Mouse (Mus musculus): ENCODE results near the gene Pole2. TPM values are rescaled to one million over a fixed set of nuclear protein-coding genes. Genes with fewer than 3 reads are reported as not detected.
A peak's percentile ranks its signal among the peaks of the same experiment; 100 is the strongest.

The Pole2 gene
- polyA plus RNA-seq, 1 experiment from 2014 or later: 21.4 TPM

- peak within 1 kb of the TSS; percentile 98 for H3K4me2 ChIP-seq
- peaks cover 18% of the 10 kb centered on the region; the same call in 1 of the 2 replicates for H3K27me3 ChIP-seq
- H3K4me1 ChIP-seq (replicated peaks): peaks cover 20% of the 10 kb centered on the region
- H3K4me3 ChIP-seq (replicated peaks): peak within 1 kb of the TSS; percentile 72
- no peaks in the 10 kb centered on the region for H3K36me3 ChIP-seq (replicated peaks)
- 53% methylated on average over 6 of the region's 6 CpGs for WGBS (ENCODE audit: insufficient replicate concordance)
- ATAC-seq (ENCODE audit: insufficient read depth): no peak
- H3K9ac ChIP-seq: peak within 1 kb of the TSS; percentile 69
- H3K9me3 ChIP-seq (replicated peaks): no peaks in the 10 kb centered on the region
- peak within 1 kb of the TSS; percentile 45; the same call in 1 of the 2 replicates for H3K27ac ChIP-seq (replicated peaks)
Observed at GRCm38 (mm10) chr12:69240876-69241275, 12.9 kb upstream of the Pole2 start, which contains the start of gene Klhdc1. Gene Klhdc1 (plus strand): TSS chr12:69241176.

GRCm38 (mm10) chr12:69238284-69238683 is 10.3 kb upstream of the Pole2 start:
- no peaks in the 10 kb centered on the region for H3K9me3 ChIP-seq (replicated peaks)
- WGBS (ENCODE audit: insufficient replicate concordance): 32% methylated on average over 3 of the region's 3 CpGs
- peaks cover 20% of the 10 kb centered on the region for H3K4me1 ChIP-seq (replicated peaks)

GRCm38 (mm10) chr12:69235782-69236181 is 7.8 kb upstream of the Pole2 start:
- Histone ChIP-seq H3K27ac (replicated peaks) (no peak overlapping the region), H3K4me3 (replicated peaks) (no peak overlapping the region), H3K4me1 (replicated peaks) (peaks cover 3% of the 10 kb centered on the region; the same call in 1 of the 2 replicates), H3K9ac (no peak overlapping the region), H3K36me3 (replicated peaks) (no peaks in the 10 kb centered on the region), H3K27me3 (0 out of 2 replicates have a peak, but pooled peaks cover 12% of the 10 kb centered on the region), H3K4me2 (no peak overlapping the region), H3K9me3 (replicated peaks) (no peaks in the 10 kb centered on the region)
- 78% methylated on average over 6 of the region's 6 CpGs for WGBS (ENCODE audit: insufficient replicate concordance)
- no peak for ATAC-seq (ENCODE audit: insufficient read depth)

More at GRCm38 (mm10) chr12:69238284-69238683, 10.3 kb upstream of the Pole2 start:
- Histone ChIP-seq H3K27ac (replicated peaks) (no peak overlapping the region), H3K4me2 (no peak overlapping the region), H3K9ac (no peak overlapping the region), H3K4me3 (replicated peaks) (no peak overlapping the region), H3K36me3 (replicated peaks) (no peaks in the 10 kb centered on the region), H3K27me3 (peaks cover 18% of the 10 kb centered on the region; the same call in 1 of the 2 replicates)
- ATAC-seq (ENCODE audit: insufficient read depth): no peak

DNA sequence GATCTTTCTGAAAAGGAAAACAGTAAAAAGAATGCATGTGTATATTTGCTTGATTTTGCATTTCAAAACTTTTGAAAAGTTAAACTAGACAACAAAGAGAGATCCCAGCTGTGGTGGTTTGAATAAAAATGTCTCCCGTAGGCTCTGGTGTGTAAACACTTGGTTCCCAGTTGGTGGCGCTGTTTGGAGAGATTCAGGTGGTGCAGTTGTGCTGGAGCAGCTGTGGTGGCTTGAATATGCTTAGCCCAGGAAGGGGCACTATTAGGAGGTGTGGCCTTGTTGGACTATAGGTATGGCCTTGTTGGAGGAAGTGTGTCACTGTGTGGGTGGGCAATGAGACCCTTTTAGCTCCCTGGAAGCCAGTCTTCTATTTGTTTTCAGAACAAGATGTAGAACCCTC is 1.3 kb upstream of the Pole2 start:
- peaks cover 31% of the 10 kb centered on the region for H3K4me1 ChIP-seq (replicated peaks)
- WGBS (ENCODE audit: insufficient replicate concordance): 56% methylated on average over 2 of the region's 2 CpGs
- no peak for ATAC-seq (ENCODE audit: insufficient read depth)
- no peaks in the 10 kb centered on the region for H3K27me3 ChIP-seq
- no peaks in the 10 kb centered on the region for H3K9me3 ChIP-seq (replicated peaks)
- H3K27ac ChIP-seq (replicated peaks): no peak overlapping the region
- no peak overlapping the region for H3K4me3 ChIP-seq (replicated peaks)
- no peak overlapping the region for H3K4me2 ChIP-seq
- H3K36me3 ChIP-seq (replicated peaks): peaks cover 18% of the 10 kb centered on the region
- no peak overlapping the region for H3K9ac ChIP-seq

DNA sequence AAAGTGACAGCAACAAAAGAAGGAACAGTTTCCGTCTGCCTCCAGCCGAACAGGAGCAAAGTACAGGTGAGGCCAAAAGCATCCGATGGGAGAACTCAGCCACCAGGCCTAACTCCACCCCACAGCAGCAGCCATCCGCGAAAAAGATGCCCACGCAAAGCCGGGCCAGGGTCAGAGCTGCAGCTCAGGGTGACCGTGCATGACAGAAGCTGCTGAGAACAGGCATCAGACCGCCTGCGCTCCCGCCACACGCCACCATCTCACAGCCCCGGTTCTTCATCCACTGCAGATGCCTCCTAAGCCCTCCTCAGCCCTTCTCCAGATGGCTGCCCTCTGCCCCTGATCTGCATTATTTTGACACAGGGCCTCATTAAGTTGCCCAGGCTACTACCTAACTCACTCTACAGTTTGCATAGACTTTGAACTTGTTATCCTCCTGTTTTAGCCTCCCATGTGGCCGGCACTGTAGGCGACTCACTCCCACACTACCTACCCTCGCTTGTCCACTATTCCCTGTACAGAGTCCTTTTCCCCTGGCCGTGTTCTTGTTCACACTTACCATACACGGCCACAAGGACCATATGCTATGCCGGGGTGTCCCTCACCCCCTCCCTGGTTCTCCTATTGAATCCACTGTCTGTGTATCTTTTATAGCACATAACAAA is 7.2 kb downstream of the Pole2 start:
- ATAC-seq (ENCODE audit: insufficient read depth): no peak
- WGBS (ENCODE audit: insufficient replicate concordance): 83% methylated on average over 19 of the region's 19 CpGs
- no peaks in the 10 kb centered on the region for H3K27me3 ChIP-seq
- H3K36me3 ChIP-seq (replicated peaks): peaks cover 92% of the 10 kb centered on the region
- no peak overlapping the region for H3K4me3 ChIP-seq (replicated peaks)
- H3K9ac ChIP-seq: no peak overlapping the region
- no peaks in the 10 kb centered on the region for H3K9me3 ChIP-seq (replicated peaks)
- no peak overlapping the region for H3K4me2 ChIP-seq
- H3K4me1 ChIP-seq (replicated peaks): peaks cover 3% of the 10 kb centered on the region; the same call in 1 of the 2 replicates
- H3K27ac ChIP-seq (replicated peaks): no peak overlapping the region

DNA sequence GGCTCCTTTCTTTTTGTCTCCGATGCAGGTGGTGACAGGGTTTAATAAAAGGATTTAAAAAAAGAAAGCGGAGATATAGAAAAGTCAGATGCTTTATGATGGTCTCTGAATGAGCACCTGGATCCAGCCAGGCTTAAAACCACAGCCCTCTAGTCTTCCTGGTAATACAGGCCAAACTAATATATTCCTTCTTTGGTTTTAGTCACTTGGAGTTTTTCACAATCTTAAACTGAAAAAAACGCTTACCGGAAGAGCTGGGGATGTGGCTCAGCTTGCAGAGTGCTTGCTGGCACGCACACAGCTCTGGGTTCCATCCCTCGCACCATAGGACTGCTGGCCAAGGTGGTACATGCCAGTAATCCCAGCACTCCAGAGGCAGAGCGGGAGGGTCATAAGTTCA is 11.4 kb downstream of the Pole2 start:
- H3K27me3 ChIP-seq: no peaks in the 10 kb centered on the region
- ATAC-seq (ENCODE audit: insufficient read depth): no peak
- no peaks in the 10 kb centered on the region for H3K4me1 ChIP-seq (replicated peaks)
- no peak overlapping the region for H3K4me3 ChIP-seq (replicated peaks)
- H3K9me3 ChIP-seq (replicated peaks): no peaks in the 10 kb centered on the region
- 91% methylated on average over 7 of the region's 7 CpGs for WGBS (ENCODE audit: insufficient replicate concordance)
- no peak overlapping the region for H3K27ac ChIP-seq (replicated peaks)
- no peak overlapping the region for H3K4me2 ChIP-seq
- H3K9ac ChIP-seq: no peak overlapping the region
- H3K36me3 ChIP-seq (replicated peaks): peaks cover 97% of the 10 kb centered on the region

GRCm38 (mm10) chr12:69215000-69215785 is 12.8 kb downstream of the Pole2 start:
- Histone ChIP-seq H3K27me3 (no peaks in the 10 kb centered on the region), H3K4me3 (replicated peaks) (no peak overlapping the region), H3K9me3 (replicated peaks) (no peaks in the 10 kb centered on the region), H3K4me2 (no peak overlapping the region), H3K9ac (no peak overlapping the region), H3K27ac (replicated peaks) (no peak overlapping the region), H3K4me1 (replicated peaks) (no peaks in the 10 kb centered on the region), H3K36me3 (replicated peaks) (peaks cover 97% of the 10 kb centered on the region)
- no peak for ATAC-seq (ENCODE audit: insufficient read depth)
- 88% methylated on average over 3 of the region's 3 CpGs for WGBS (ENCODE audit: insufficient replicate concordance)

- Histone ChIP-seq H3K4me2 (no peak overlapping the region), H3K27ac (replicated peaks) (no peak overlapping the region), H3K4me1 (replicated peaks) (no peaks in the 10 kb centered on the region), H3K27me3 (no peaks in the 10 kb centered on the region), H3K4me3 (replicated peaks) (no peak overlapping the region), H3K9me3 (replicated peaks) (no peaks in the 10 kb centered on the region), H3K9ac (no peak overlapping the region), H3K36me3 (replicated peaks) (peaks cover 97% of the 10 kb centered on the region)
- ATAC-seq (ENCODE audit: insufficient read depth): no peak
- WGBS (ENCODE audit: insufficient replicate concordance): 70% methylated on average over 7 of the region's 7 CpGs
Observed at GRCm38 (mm10) chr12:69214393-69214792, 13.6 kb downstream of the Pole2 start.

DNA sequence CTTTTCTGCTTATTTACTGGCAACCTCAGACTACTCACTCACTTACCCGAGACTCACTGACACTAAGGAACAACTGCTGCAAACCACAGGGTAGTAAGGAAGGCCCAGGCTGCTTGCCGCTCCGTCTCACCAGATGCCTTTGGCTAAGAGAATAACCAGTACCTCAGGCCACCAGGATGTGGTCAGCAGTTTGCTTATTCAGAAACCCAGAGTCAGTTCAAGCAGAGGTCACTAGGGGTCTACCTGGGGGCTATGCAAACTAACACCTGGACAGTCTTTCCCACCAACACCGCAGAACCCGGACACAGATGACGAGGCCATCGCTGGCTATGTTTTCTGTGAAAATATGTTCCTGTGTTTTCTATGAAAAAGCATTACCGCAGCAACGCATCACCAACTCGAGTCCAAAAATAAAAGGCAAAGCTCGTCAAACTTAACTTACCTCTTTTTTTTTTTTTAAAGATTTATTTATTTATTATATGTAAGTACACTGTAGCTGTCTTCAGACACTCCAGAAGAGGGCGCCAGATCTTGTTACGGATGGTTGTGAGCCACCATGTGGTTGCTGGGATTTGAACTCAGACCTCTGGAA is 14.7 kb downstream of the Pole2 start:
- ATAC-seq (ENCODE audit: insufficient read depth): no peak
- H3K4me1 ChIP-seq (replicated peaks): no peaks in the 10 kb centered on the region
- peaks cover 95% of the 10 kb centered on the region for H3K36me3 ChIP-seq (replicated peaks)
- WGBS (ENCODE audit: insufficient replicate concordance): 84% methylated on average over 13 of the region's 13 CpGs
- no peak overlapping the region for H3K27ac ChIP-seq (replicated peaks)
- no peak overlapping the region for H3K4me2 ChIP-seq
- no peak overlapping the region for H3K4me3 ChIP-seq (replicated peaks)
- no peaks in the 10 kb centered on the region for H3K9me3 ChIP-seq (replicated peaks)
- H3K27me3 ChIP-seq: no peaks in the 10 kb centered on the region
- H3K9ac ChIP-seq: no peak overlapping the region

DNA sequence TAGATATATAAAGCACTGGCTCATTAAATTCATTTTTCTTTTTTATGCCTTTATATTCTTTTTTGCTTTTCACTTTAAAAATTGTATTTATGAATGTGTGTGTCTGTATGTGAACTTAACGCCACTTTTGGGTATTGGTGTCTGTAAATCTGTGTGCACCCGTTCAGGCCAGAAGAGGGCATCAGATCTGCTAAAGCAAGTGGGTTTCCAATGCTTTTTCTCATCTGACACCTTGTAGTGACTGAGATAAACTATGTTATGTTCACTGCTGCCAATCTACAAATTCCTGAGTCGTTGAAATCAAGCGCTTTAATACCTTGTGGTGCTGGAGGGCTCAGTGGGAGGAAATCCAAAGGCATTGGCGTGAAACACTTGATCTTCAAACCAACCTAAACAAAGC is 16.9 kb downstream of the Pole2 start:
- 73% methylated on average over 5 of the region's 5 CpGs for WGBS (ENCODE audit: insufficient replicate concordance)
- no peak for ATAC-seq (ENCODE audit: insufficient read depth)
- Histone ChIP-seq H3K9ac (no peak overlapping the region), H3K4me3 (replicated peaks) (no peak overlapping the region), H3K4me2 (no peak overlapping the region), H3K36me3 (replicated peaks) (peaks cover 94% of the 10 kb centered on the region), H3K27ac (replicated peaks) (no peak overlapping the region), H3K4me1 (replicated peaks) (no peaks in the 10 kb centered on the region), H3K9me3 (replicated peaks) (no peaks in the 10 kb centered on the region), H3K27me3 (no peaks in the 10 kb centered on the region)

Measured in liver, embryonic 15.5 days (tissue).